Mouse (Mus musculus): ENCODE results near the gene BC053393. TPM values are rescaled to one million over a fixed set of nuclear protein-coding genes. Genes with fewer than 3 reads are reported as not detected.

BC053393 gene
- not detected in 2 replicates for total RNA-seq (2014; rRNA removed)
- 0.07 TPM in 1 of 2 replicates, not detected in the other for polyA plus RNA-seq (2015; fragmentation: Nextera tagmentation; extraction: Ambion mirVana)

DNA sequence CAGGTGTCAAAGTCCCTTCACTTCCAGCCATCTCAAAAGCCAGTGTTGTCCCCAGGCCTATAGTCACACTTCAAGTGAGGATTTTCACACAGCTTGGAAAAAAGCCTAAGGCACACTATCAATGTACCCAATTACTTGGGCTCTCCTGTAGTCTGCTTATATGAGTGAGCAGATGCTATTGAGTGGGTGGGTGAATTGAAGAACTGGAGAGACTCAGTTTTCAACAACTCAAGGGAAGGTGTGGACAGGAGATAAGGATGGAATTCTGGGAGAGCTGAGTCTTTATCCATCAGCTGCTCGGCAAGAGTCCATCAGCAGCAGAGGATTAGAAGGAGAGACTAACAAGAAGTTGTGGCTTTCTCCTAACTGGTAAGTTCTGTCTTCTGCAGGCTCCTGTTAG lies at the start of gene BC053393:
Gene BC053393 (plus strand): TSS at position 210 of the 400 bp plus-strand sequence.
- Histone ChIP-seq H3K9me3 (ENCODE audit: low read length) (no peaks in the 10 kb centered on the region), H3K27ac (ENCODE audit: low read depth, low read length) (no peak within 1 kb of the TSS), H3K27me3 (ENCODE audit: insufficient read depth, low read length) (no peaks in the 10 kb centered on the region), H3K4me3 (ENCODE audit: low read depth, low read length) (no peak within 1 kb of the TSS), H3K9ac (no peak within 1 kb of the TSS), H3K36me3 (ENCODE audit: insufficient read depth) (no peaks in the 10 kb centered on the region), H3K4me2 (ENCODE audit: low read depth) (no peak within 1 kb of the TSS), H3K4me1 (ENCODE audit: insufficient read depth) (no peaks in the 10 kb centered on the region)
- TF ChIP-seq CTCF (IDR thresholded peaks at IDR 0.05; ENCODE audit: low read depth), result no peak
- 90% methylated on average over 1 of the region's 1 CpGs for WGBS
- DNase-seq (no peak), ATAC-seq (no peak)

- H3K9me3 ChIP-seq (ENCODE audit: low read length), result no peaks in the 10 kb centered on the region
- H3K4me3 ChIP-seq (ENCODE audit: low read depth, low read length), result no peak overlapping the region
- peak; percentile 25 for TF ChIP-seq CTCF (IDR thresholded peaks at IDR 0.05; ENCODE audit: low read depth)
- no peaks in the 10 kb centered on the region for H3K27me3 ChIP-seq (ENCODE audit: insufficient read depth, low read length)
- WGBS, result 82% methylated on average over 3 of the region's 3 CpGs
- H3K36me3 ChIP-seq (ENCODE audit: insufficient read depth), result no peaks in the 10 kb centered on the region
- no peaks in the 10 kb centered on the region for H3K4me1 ChIP-seq (ENCODE audit: insufficient read depth)
- no peak for DNase-seq
- H3K27ac ChIP-seq (ENCODE audit: low read depth, low read length), result no peak overlapping the region
- ATAC-seq, result no peak
- H3K4me2 ChIP-seq (ENCODE audit: low read depth), result no peak overlapping the region
- H3K9ac ChIP-seq, result no peak overlapping the region
Measured at GRCm38 (mm10) chr11:46522719-46523118, 48.6 kb upstream of the BC053393 start.

GRCm38 (mm10) chr11:46523912-46524311 lies 47.4 kb upstream of the BC053393 start, which contains the start of gene Gm12169:
Gm12169 (plus strand) TSS chr11:46524212.
- DNase-seq (no peak), ATAC-seq (no peak)
- Histone ChIP-seq H3K36me3 (ENCODE audit: insufficient read depth) (no peaks in the 10 kb centered on the region), H3K4me3 (ENCODE audit: low read depth, low read length) (no peak within 1 kb of the TSS), H3K9me3 (ENCODE audit: low read length) (no peaks in the 10 kb centered on the region), H3K27me3 (ENCODE audit: insufficient read depth, low read length) (no peaks in the 10 kb centered on the region), H3K4me2 (ENCODE audit: low read depth) (no peak within 1 kb of the TSS), H3K27ac (ENCODE audit: low read depth, low read length) (no peak within 1 kb of the TSS), H3K4me1 (ENCODE audit: insufficient read depth) (no peaks in the 10 kb centered on the region), H3K9ac (no peak within 1 kb of the TSS)
- no peak for TF ChIP-seq CTCF (IDR thresholded peaks at IDR 0.05; ENCODE audit: low read depth)
- WGBS, result 99% methylated on average over 2 of the region's 2 CpGs

- H3K36me3 ChIP-seq (ENCODE audit: insufficient read depth), result no peaks in the 10 kb centered on the region
- no peak overlapping the region for H3K27ac ChIP-seq (ENCODE audit: low read depth, low read length)
- no peaks in the 10 kb centered on the region for H3K27me3 ChIP-seq (ENCODE audit: insufficient read depth, low read length)
- no peak overlapping the region for H3K4me2 ChIP-seq (ENCODE audit: low read depth)
- ATAC-seq, result no peak
- H3K4me1 ChIP-seq (ENCODE audit: insufficient read depth), result no peaks in the 10 kb centered on the region
- no peak for TF ChIP-seq CTCF (IDR thresholded peaks at IDR 0.05; ENCODE audit: low read depth)
- no peak overlapping the region for H3K4me3 ChIP-seq (ENCODE audit: low read depth, low read length)
- 86% methylated on average over 4 of the region's 4 CpGs for WGBS
- DNase-seq, result no peak
- H3K9me3 ChIP-seq (ENCODE audit: low read length), result no peaks in the 10 kb centered on the region
- no peak overlapping the region for H3K9ac ChIP-seq
Measured at GRCm38 (mm10) chr11:46530149-46530548, 41.2 kb upstream of the BC053393 start.

- Histone ChIP-seq H3K27ac (ENCODE audit: low read depth, low read length) (no peak overlapping the region), H3K27me3 (ENCODE audit: insufficient read depth, low read length) (no peaks in the 10 kb centered on the region), H3K9ac (no peak overlapping the region), H3K4me3 (ENCODE audit: low read depth, low read length) (no peak overlapping the region), H3K4me2 (ENCODE audit: low read depth) (no peak overlapping the region), H3K36me3 (ENCODE audit: insufficient read depth) (no peaks in the 10 kb centered on the region), H3K4me1 (ENCODE audit: insufficient read depth) (no peaks in the 10 kb centered on the region), H3K9me3 (ENCODE audit: low read length) (no peaks in the 10 kb centered on the region)
- DNase-seq (peak; percentile 13), ATAC-seq (peak; percentile 74)
- no peak for TF ChIP-seq CTCF (IDR thresholded peaks at IDR 0.05; ENCODE audit: low read depth)
- WGBS, result 44% methylated on average over 4 of the region's 4 CpGs
Measured at GRCm38 (mm10) chr11:46536978-46537377, 34.4 kb upstream of the BC053393 start.

DNA sequence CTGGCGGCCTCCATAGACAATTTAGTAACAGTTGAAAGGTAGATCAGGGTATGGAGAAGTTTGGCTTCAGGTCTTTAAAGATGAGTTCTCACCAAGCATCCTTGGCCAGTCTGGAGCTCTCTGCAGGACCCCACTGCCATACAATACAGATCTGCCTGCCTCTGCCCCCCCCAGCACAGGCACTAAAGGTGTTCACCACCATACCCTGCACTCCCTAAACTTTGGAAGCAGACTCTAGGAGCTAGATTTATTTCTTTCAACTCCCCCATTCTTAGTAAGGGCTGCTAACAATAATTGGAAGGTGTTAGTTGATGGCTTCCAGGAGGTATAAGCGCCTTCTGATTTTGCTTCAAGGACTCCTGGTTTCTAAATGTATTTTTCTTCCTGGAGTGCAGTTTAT lies 27.8 kb upstream of the BC053393 start:
- 89% methylated on average over 2 of the region's 2 CpGs for WGBS
- DNase-seq, result no peak

GRCm38 (mm10) chr11:46549721-46550120 lies 21.6 kb upstream of the BC053393 start:
- no peak for TF ChIP-seq CTCF (IDR thresholded peaks at IDR 0.05; ENCODE audit: low read depth)
- WGBS, result 79% methylated on average over 4 of the region's 4 CpGs

More for the DNA sequence above, 27.8 kb upstream of the BC053393 start:
- H3K4me3 ChIP-seq (ENCODE audit: low read depth, low read length), result no peak overlapping the region
- no peaks in the 10 kb centered on the region for H3K9me3 ChIP-seq (ENCODE audit: low read length)
- H3K4me1 ChIP-seq (ENCODE audit: insufficient read depth), result no peaks in the 10 kb centered on the region
- no peak overlapping the region for H3K9ac ChIP-seq
- no peak overlapping the region for H3K27ac ChIP-seq (ENCODE audit: low read depth, low read length)
- no peaks in the 10 kb centered on the region for H3K36me3 ChIP-seq (ENCODE audit: insufficient read depth)
- no peaks in the 10 kb centered on the region for H3K27me3 ChIP-seq (ENCODE audit: insufficient read depth, low read length)
- no peak for ATAC-seq
- H3K4me2 ChIP-seq (ENCODE audit: low read depth), result no peak overlapping the region
- no peak for TF ChIP-seq CTCF (IDR thresholded peaks at IDR 0.05; ENCODE audit: low read depth)

More at GRCm38 (mm10) chr11:46549721-46550120, 21.6 kb upstream of the BC053393 start:
- no peaks in the 10 kb centered on the region for H3K4me1 ChIP-seq (ENCODE audit: insufficient read depth)
- no peak overlapping the region for H3K4me3 ChIP-seq (ENCODE audit: low read depth, low read length)
- no peak overlapping the region for H3K27ac ChIP-seq (ENCODE audit: low read depth, low read length)
- H3K9ac ChIP-seq, result no peak overlapping the region
- no peak overlapping the region for H3K4me2 ChIP-seq (ENCODE audit: low read depth)
- H3K9me3 ChIP-seq (ENCODE audit: low read length), result no peaks in the 10 kb centered on the region
- H3K36me3 ChIP-seq (ENCODE audit: insufficient read depth), result no peaks in the 10 kb centered on the region
- no peaks in the 10 kb centered on the region for H3K27me3 ChIP-seq (ENCODE audit: insufficient read depth, low read length)
- no peak for DNase-seq
- ATAC-seq, result no peak
